Mouse (Mus musculus) heart, postnatal 0 days (tissue): ENCODE results near the gene Nsun5.

ENCODE experiments used
- CTCF ChIP-seq: IDR thresholded peaks from 2 replicates; pipeline ENCODE4 v1.5.1; 2016; ENCODE audit warnings: antibody characterized with exemption, control low read depth, low read depth
- EP300 ChIP-seq: IDR thresholded peaks from 2 replicates; pipeline ENCODE4 v1.6.1; 2016; ENCODE audit warnings: antibody characterized with exemption, low read depth

- TF ChIP-seq CTCF (no peak), EP300 (no peak)
Observed at GRCm38 (mm10) chr5:135329471-135329870, 40.3 kb upstream of the Nsun5 start.
